ENCODE assay signal across 8 mouse cellular contexts in the genomic region with DNA sequence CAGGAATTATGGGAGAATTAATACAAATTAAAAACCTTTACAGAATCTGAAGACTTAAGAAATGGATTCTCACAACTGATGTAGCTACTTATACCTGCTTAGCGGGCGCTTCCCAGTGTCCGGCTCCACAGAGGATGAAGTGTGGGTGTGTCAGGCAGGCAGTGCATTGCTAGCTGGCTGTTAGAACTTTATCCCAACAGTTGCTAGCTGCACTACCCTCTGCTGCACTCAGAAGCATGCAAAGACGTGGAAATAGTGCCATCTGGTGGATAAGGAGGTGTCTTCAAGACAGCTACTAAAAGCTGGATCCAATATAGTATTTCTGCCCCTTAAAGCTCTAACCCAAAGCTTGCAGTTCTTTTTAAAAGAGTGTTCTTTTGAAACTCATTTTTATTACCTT. TPM values are rescaled to one million over a fixed set of nuclear protein-coding genes. Genes with fewer than 3 reads are reported as not detected.
DNase-seq lines count a peak whose midpoint lies in the region; ATAC-seq and TF ChIP-seq lines count a peak whose summit lies in the region.

No protein-coding gene starts in this region.

- WGBS in heart, embryonic 13.5 days = 0% methylated on average over 4 of the region's 4 CpGs
- 0% methylated on average over 4 of the region's 4 CpGs for WGBS in kidney, postnatal 0 days
- under 1% methylated on average over 4 of the region's 4 CpGs for WGBS in liver, adult 2 months
- WGBS in stomach, postnatal 0 days = 0% methylated on average over 4 of the region's 4 CpGs

- H3K27ac ChIP-seq in heart, embryonic 13.5 days (replicated peaks) = no peak overlapping the region
- H3K27ac ChIP-seq in kidney, postnatal 0 days = no peak overlapping the region
- H3K27ac ChIP-seq in liver, adult 2 months (replicated peaks; ENCODE audit: insufficient read depth, low read depth, low read length) = no peak overlapping the region
- no peak overlapping the region for H3K27ac ChIP-seq in stomach, postnatal 0 days (replicated peaks)

- peak overlapping the region; percentile 61 for H3K4me3 ChIP-seq in heart, embryonic 13.5 days
- H3K4me3 ChIP-seq in kidney, postnatal 0 days (replicated peaks; ENCODE audit: low read depth, low read length) = peak overlapping the region; percentile 41
- H3K4me3 ChIP-seq in liver, adult 2 months (ENCODE audit: insufficient read depth, low read depth, low read length) = no peak overlapping the region
- peak overlapping the region; percentile 27 for H3K4me3 ChIP-seq in myocyte
- H3K4me3 ChIP-seq in stomach, postnatal 0 days (ENCODE audit: low read depth, low read length) = peak overlapping the region; percentile 50; the same call in 1 of the 2 replicates

- H3K9ac ChIP-seq in heart, embryonic 13.5 days = no peak overlapping the region; the same call in 1 of the 2 replicates
- no peak overlapping the region for H3K9ac ChIP-seq in kidney, postnatal 0 days (ENCODE audit: low read depth, low read length)
- H3K9ac ChIP-seq in liver, adult 2 months (ENCODE audit: low read depth, low read length) = no peak overlapping the region
- H3K9ac ChIP-seq in stomach, postnatal 0 days (ENCODE audit: low read length) = no peak overlapping the region

- no peak overlapping the region for H3ac ChIP-seq in myocyte (ENCODE audit: control insufficient read depth, insufficient read length)

- no peak for TF ChIP-seq EP300 in stomach, postnatal 0 days (optimal IDR thresholded peaks at IDR 0.05)

- no peaks in the 10 kb centered on the region for H3K79me2 ChIP-seq in liver, adult 2 months (ENCODE audit: control insufficient read depth, insufficient read depth, low read length)
- H3K79me2 ChIP-seq in myocyte (ENCODE audit: control insufficient read depth, insufficient read depth) = no peaks in the 10 kb centered on the region

- peak; percentile 49; the same call in 1 of the 2 replicates for ATAC-seq in erythroid progenitor cell, adult 5-6 weeks (replicated peaks; ENCODE audit: low FRiP score, poor library complexity, severe bottlenecking)
- peak; percentile 68; the same call in 1 of the 2 replicates for ATAC-seq in heart, embryonic 13.5 days (ENCODE audit: extremely low read depth, insufficient number of reproducible peaks, low FRiP score, low TSS enrichment)
- peak; percentile 74 for ATAC-seq in kidney, postnatal 0 days (replicated peaks; ENCODE audit: low FRiP score, low read depth)
- peak; percentile 89 for ATAC-seq in stomach, postnatal 0 days (ENCODE audit: low FRiP score, low TSS enrichment)

- H3K4me2 ChIP-seq in heart, embryonic 13.5 days = peak overlapping the region; percentile 96
- peak overlapping the region; percentile 64 for H3K4me2 ChIP-seq in kidney, postnatal 0 days (ENCODE audit: low read length)
- H3K4me2 ChIP-seq in myocyte (ENCODE audit: low read depth) = peak overlapping the region; percentile 93
- peak overlapping the region; percentile 92 for H3K4me2 ChIP-seq in stomach, postnatal 0 days (replicated peaks; ENCODE audit: low read depth)

- H3K4me1 ChIP-seq in heart, embryonic 13.5 days = peaks cover 30% of the 10 kb centered on the region
- H3K4me1 ChIP-seq in kidney, postnatal 0 days (replicated peaks; ENCODE audit: insufficient read depth, low read length) = 0 out of 2 replicates have a peak, but pooled peaks cover 3% of the 10 kb centered on the region
- peaks cover 3% of the 10 kb centered on the region; the same call in 1 of the 2 replicates for H3K4me1 ChIP-seq in liver, adult 2 months (ENCODE audit: control insufficient read depth, insufficient read depth, low read length)
- H3K4me1 ChIP-seq in stomach, postnatal 0 days (replicated peaks; ENCODE audit: control insufficient read depth, insufficient read depth) = no peaks in the 10 kb centered on the region

- peaks cover 48% of the 10 kb centered on the region for H3K27me3 ChIP-seq in heart, embryonic 13.5 days (replicated peaks)
- H3K27me3 ChIP-seq in kidney, postnatal 0 days (ENCODE audit: insufficient read depth, low read length) = peaks cover 17% of the 10 kb centered on the region
- peaks cover 17% of the 10 kb centered on the region; the same call in 1 of the 2 replicates for H3K27me3 ChIP-seq in liver, adult 2 months (ENCODE audit: control insufficient read depth, insufficient read depth, low read length)
- H3K27me3 ChIP-seq in myocyte (ENCODE audit: control insufficient read depth, insufficient read depth, insufficient read length) = no peaks in the 10 kb centered on the region
- no peaks in the 10 kb centered on the region for H3K27me3 ChIP-seq in stomach, postnatal 0 days (ENCODE audit: control insufficient read depth, insufficient read depth, low read length)

- H3K9me3 ChIP-seq in heart, embryonic 13.5 days = no peaks in the 10 kb centered on the region
- H3K9me3 ChIP-seq in kidney, postnatal 0 days (replicated peaks; ENCODE audit: low read length) = no peaks in the 10 kb centered on the region
- no peaks in the 10 kb centered on the region for H3K9me3 ChIP-seq in stomach, postnatal 0 days (ENCODE audit: control insufficient read depth, low read length)

- no peaks in the 10 kb centered on the region for H3K36me3 ChIP-seq in heart, embryonic 13.5 days
- no peaks in the 10 kb centered on the region for H3K36me3 ChIP-seq in kidney, postnatal 0 days (ENCODE audit: insufficient read depth, low read length)
- no peaks in the 10 kb centered on the region for H3K36me3 ChIP-seq in liver, adult 2 months (ENCODE audit: control insufficient read depth, insufficient read depth, low read length)
- H3K36me3 ChIP-seq in myocyte (ENCODE audit: control insufficient read depth, insufficient read depth) = no peaks in the 10 kb centered on the region
- H3K36me3 ChIP-seq in stomach, postnatal 0 days (ENCODE audit: control insufficient read depth, insufficient read depth, low read length) = no peaks in the 10 kb centered on the region

- TF ChIP-seq POLR2A in liver, adult 2 months (IDR thresholded peaks at IDR 0.05; ENCODE audit: extremely low read depth, insufficient read depth, low read length) = no peak
- TF ChIP-seq POLR2A in myocyte (IDR thresholded peaks at IDR 0.05; ENCODE audit: insufficient read length, low read depth) = no peak

- DNase-seq in CD8-positive naive resting alpha-beta T cell, adult 2 months (ENCODE audit: low read depth in 2 of 2, low spot score in 2 of 2) = peak; percentile 68 to 78
- DNase-seq in brain, embryonic 18.5 days (ENCODE audit: low read depth, low spot score) = peak; percentile 77
- peak; percentile 98 for DNase-seq in kidney, postnatal 0 days (ENCODE audit: low spot score)
- peak; percentile 73 for DNase-seq in liver, adult 2 months (ENCODE audit: extremely low read depth, low read depth, low spot score)
- DNase-seq in stomach, postnatal 0 days (ENCODE audit: low spot score) = peak; percentile 70

- peak; percentile 93 for TF ChIP-seq CTCF in kidney, postnatal 0 days (IDR thresholded peaks at IDR 0.05; ENCODE audit: low read depth)
- TF ChIP-seq CTCF in liver, adult 2 months (IDR thresholded peaks at IDR 0.05; ENCODE audit: low read depth, low read length) = peak; percentile 63
- TF ChIP-seq CTCF in stomach, postnatal 0 days (IDR thresholded peaks at IDR 0.05; ENCODE audit: low read depth) = peak; percentile 94

TF ChIP-seq in myocyte, 11 proteins besides CTCF, POLR2A, EP300 and RAD21 (continues in another document):
- no peak for TF ChIP-seq TCF12 (IDR thresholded peaks at IDR 0.05; ENCODE audit: insufficient read depth, poor library complexity, severe bottlenecking)

RNA-seq across cellular contexts. Expression of a gene that starts 0.9 kb away (rescaled TPM):
- total RNA-seq in erythroid progenitor cell, adult 5-6 weeks (2015; ENCODE audit: low replicate concordance) = not detected in 2 replicates
- not detected in 2 replicates for total RNA-seq in erythroid progenitor cell, adult 5-6 weeks (2017; ENCODE audit: low replicate concordance)
- not detected in 2 replicates for polyA plus RNA-seq in heart, embryonic 13.5 days (2015; fragmentation: Nextera tagmentation; extraction: Ambion mirVana)
- polyA plus RNA-seq in kidney, postnatal 0 days (2015; fragmentation: Nextera tagmentation; extraction: Ambion mirVana) = not detected in 2 replicates
- not detected in 2 replicates for total RNA-seq in liver, adult 2 months (2014; rRNA removed)
- polyA plus RNA-seq in liver, adult 2 months (2012; rRNA removed) = not detected in 2 replicates
- polyA plus RNA-seq in myocyte (2012; fragmentation: generic; extraction: Trizol) = not detected
- not detected in 2 replicates for polyA plus RNA-seq in stomach, postnatal 0 days (2015; fragmentation: Nextera tagmentation; extraction: Ambion mirVana)

RNA-seq across cellular contexts. Expression of a gene that starts 10.4 kb away (rescaled TPM):
- total RNA-seq in erythroid progenitor cell, adult 5-6 weeks (2015; ENCODE audit: low replicate concordance) = 5.4 TPM in 1 of 2 replicates, not detected in the other
- 3.9 TPM in 1 of 2 replicates, not detected in the other for total RNA-seq in erythroid progenitor cell, adult 5-6 weeks (2017; ENCODE audit: low replicate concordance)
- polyA plus RNA-seq in heart, embryonic 13.5 days (2015; fragmentation: Nextera tagmentation; extraction: Ambion mirVana) = 134 and 143 TPM in 2 replicates
- polyA plus RNA-seq in kidney, postnatal 0 days (2015; fragmentation: Nextera tagmentation; extraction: Ambion mirVana) = 153 and 165 TPM in 2 replicates
- 2.7 and 2.8 TPM in 2 replicates for total RNA-seq in liver, adult 2 months (2014; rRNA removed)
- polyA plus RNA-seq in liver, adult 2 months (2012; rRNA removed) = 0.20 and 0.22 TPM in 2 replicates
- 68.8 TPM for polyA plus RNA-seq in myocyte (2012; fragmentation: generic; extraction: Trizol)
- 96.8 and 104 TPM in 2 replicates for polyA plus RNA-seq in stomach, postnatal 0 days (2015; fragmentation: Nextera tagmentation; extraction: Ambion mirVana)

RNA-seq across cellular contexts. Expression of a gene that starts 42.2 kb away (rescaled TPM):
- total RNA-seq in erythroid progenitor cell, adult 5-6 weeks (2015; ENCODE audit: low replicate concordance) = not detected in 2 replicates
- total RNA-seq in erythroid progenitor cell, adult 5-6 weeks (2017; ENCODE audit: low replicate concordance) = not detected in 2 replicates
- polyA plus RNA-seq in heart, embryonic 13.5 days (2015; fragmentation: Nextera tagmentation; extraction: Ambion mirVana) = not detected in 2 replicates
- polyA plus RNA-seq in kidney, postnatal 0 days (2015; fragmentation: Nextera tagmentation; extraction: Ambion mirVana) = 0.05 TPM in 1 of 2 replicates, not detected in the other
- not detected in 2 replicates for total RNA-seq in liver, adult 2 months (2014; rRNA removed)
- polyA plus RNA-seq in liver, adult 2 months (2012; rRNA removed) = not detected in 2 replicates
- not detected for polyA plus RNA-seq in myocyte (2012; fragmentation: generic; extraction: Trizol)
- 0.11 and 0.17 TPM in 2 replicates for polyA plus RNA-seq in stomach, postnatal 0 days (2015; fragmentation: Nextera tagmentation; extraction: Ambion mirVana)

RNA-seq across cellular contexts. Expression of a gene that starts 48.2 kb away (rescaled TPM):
- total RNA-seq in erythroid progenitor cell, adult 5-6 weeks (2015; ENCODE audit: low replicate concordance) = 0.42 and 3.2 TPM in 2 replicates
- total RNA-seq in erythroid progenitor cell, adult 5-6 weeks (2017; ENCODE audit: low replicate concordance) = not detected in 2 replicates
- polyA plus RNA-seq in heart, embryonic 13.5 days (2015; fragmentation: Nextera tagmentation; extraction: Ambion mirVana) = 0.20 and 0.24 TPM in 2 replicates
- 0.29 and 0.33 TPM in 2 replicates for polyA plus RNA-seq in kidney, postnatal 0 days (2015; fragmentation: Nextera tagmentation; extraction: Ambion mirVana)
- 0.20 and 0.65 TPM in 2 replicates for total RNA-seq in liver, adult 2 months (2014; rRNA removed)
- polyA plus RNA-seq in liver, adult 2 months (2012; rRNA removed) = 0.70 and 1.7 TPM in 2 replicates
- 1.4 TPM for polyA plus RNA-seq in myocyte (2012; fragmentation: generic; extraction: Trizol)
- polyA plus RNA-seq in stomach, postnatal 0 days (2015; fragmentation: Nextera tagmentation; extraction: Ambion mirVana) = 0.21 and 0.41 TPM in 2 replicates

Comparison
In these comparisons a context has a peak if more than half of its experiments do, and no peak if none do; other contexts are left out.
1. RNA of a gene that starts 10.4 kb away (polyA plus RNA-seq): 153 to 165 TPM in kidney, postnatal 0 days, 134 to 143 TPM in heart, embryonic 13.5 days, 96.8 to 104 TPM in stomach, postnatal 0 days and 68.8 TPM in myocyte (single experiment); 0.20 to 0.22 TPM in liver, adult 2 months; every median in the first group is over 10 times any median in the second.
2. Peak in every context shown above with its lines, with median percentiles within 50 percentile points of each other: DNase-seq, ATAC-seq, H3K4me2 ChIP-seq and CTCF ChIP-seq.